Mouse (Mus musculus): ENCODE data around the gene Mxd3.
A peak's percentile ranks its signal among the peaks of the same experiment; 100 is the strongest.

Mxd3 gene

DNA sequence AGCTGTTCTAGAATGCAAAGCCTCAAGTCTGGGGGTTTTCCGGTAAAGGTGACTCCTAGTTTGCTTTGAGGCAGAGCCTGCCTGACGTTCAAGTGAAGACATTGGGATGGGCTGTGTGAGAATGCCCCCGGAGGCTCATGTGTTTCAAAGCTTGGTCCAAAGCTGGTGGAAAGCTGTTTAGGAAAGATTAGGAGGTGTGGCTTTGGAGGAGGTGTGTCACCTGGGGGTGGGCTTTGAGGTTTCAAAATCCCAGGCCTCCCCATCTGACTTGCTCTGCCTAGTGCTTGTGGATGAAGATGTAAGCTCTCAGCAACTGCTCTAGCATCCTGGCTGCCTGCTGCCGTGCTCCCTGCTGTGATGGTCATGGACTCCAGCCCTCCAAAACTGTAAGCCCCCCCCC lies 6.1 kb upstream of the Mxd3 start:
- no peak for DNase-seq (ENCODE audit: low read depth in 2 of 2, low spot score in 2 of 2)

DNA sequence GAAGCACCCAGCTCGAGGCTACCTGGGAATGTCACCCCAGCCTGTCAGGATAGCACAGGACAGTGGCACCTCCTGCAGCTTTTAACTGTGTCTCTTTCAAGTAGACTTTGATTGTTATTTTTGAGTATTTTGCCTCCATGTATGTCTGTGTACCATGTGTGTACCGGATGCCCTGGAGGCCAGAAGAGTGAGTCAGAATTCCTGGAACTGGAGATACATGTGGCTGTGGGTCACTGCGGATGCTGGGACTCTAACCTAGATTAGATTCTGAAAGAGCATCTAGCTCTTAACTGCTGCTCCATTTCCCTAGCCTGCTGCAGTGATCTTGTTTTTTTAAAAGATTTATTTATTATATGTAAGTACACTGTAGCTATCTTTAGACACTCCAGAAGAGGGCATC lies 2.7 kb upstream of the Mxd3 start:
- DNase-seq (ENCODE audit: low read depth in 2 of 2, low spot score in 2 of 2) = no peak

DNA sequence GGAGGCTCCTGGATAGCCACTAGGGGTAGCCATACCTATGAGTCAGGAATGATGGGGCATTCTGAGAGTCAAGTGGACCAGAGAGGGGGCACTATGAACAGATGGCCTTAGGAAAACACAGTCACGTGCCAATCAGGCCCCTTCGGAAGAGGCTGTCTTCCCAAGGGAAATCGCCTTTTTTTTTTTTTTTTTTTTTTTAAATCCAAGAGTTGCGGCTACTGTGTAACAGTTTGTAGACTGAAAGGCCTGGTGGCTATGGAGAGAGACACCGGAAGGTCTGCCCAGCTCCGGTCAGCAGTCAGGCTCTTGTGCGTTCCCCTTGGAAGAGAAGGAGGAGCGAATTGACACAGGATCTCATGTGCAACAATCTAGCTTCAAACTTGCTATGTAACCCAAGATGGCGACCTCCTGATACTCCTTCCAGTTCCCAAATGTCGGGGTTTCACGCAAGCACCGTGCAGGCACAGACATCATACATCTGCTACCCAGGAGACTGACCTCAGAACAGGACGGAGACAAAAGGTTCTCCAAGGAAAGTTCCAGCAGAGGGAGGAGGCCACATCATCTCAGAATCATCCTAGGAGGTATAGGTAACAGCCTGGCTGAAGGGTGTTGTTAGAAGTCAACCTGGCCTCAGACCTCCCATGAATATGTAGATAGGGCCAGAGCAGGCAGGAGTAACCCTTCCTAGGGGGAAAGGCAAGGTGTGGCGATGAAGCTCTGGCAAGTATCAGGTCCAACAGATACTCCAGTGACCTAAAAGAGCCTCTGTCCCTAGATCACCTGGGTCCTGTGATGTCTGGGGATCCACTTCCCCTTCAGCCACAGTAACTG lies 1.2 kb upstream of the Mxd3 start:
- no peak for DNase-seq (ENCODE audit: low read depth in 2 of 2, low spot score in 2 of 2)

DNA sequence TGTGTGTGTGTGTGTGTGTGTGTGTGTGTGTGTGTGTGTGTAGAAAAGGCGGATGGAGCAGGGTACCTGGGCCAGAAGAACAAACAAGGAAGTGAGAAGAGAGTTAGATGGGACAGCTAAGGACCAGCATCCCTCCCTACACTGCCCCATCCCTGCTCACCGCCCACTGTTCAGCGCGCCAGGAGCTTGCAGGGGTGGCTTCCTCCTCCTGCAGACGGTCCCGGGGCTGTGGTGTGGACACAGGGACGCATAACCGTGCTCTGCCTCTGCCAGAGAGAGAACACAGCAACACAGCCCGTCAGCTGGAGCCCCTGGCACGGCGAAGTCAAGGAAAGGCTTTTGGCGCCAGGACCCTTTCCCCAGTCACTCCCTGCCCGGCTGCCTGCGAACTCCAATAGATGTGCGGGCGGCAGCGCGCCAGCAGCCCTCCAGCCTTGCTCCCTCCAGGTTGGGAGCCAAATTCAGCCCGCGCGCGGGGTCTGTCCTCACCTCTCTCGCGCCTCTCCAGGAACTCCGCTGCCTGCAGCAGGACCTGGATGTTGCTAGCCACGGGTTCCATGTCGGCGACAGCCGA lies 427 bp downstream of the Mxd3 start:
- peak in 1 of 2 experiments; percentile 9 for DNase-seq (ENCODE audit: low read depth in 2 of 2, low spot score in 2 of 2)

DNA sequence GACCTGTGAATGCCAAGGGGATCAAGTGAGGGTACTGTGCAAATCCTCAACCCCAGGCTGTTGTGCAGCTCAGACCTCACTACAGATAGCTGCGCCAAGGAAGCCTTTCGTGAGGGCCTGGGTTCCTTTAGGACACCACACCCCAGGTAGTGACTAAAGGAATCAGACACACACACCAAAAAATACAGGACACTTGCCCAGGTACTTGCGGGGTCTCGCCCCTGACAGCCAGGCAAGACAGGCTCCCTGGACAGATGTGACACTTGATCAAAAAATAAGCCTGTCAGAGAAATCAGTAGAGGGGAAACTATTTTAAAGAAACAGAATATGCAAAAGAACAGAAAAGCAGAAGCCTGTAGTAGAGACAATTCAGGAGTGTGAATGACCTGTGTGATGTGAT lies 982 bp downstream of the Mxd3 start:
- DNase-seq (ENCODE audit: low read depth in 2 of 2, low spot score in 2 of 2) = no peak

DNA sequence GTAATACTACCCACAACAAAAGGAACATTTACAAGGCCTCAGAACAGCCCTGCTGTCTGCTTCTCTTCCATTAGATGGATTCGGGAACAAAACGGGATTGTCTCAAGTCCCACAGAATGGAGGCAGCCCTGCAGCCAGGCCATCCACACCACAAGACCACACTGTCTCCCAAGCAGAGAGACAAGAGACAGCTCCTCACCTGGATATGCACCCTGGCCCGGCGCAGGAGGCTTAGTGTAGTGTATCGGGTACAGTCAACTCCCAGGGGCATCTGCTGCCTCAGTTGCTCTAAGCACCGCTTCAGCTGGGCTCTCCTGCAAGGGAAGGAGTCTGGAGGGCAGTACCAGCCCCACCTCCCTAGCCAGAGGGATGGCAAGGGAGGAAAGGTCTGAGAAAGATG lies 1.5 kb downstream of the Mxd3 start:
- DNase-seq (ENCODE audit: low read depth in 2 of 2, low spot score in 2 of 2) = no peak

DNA sequence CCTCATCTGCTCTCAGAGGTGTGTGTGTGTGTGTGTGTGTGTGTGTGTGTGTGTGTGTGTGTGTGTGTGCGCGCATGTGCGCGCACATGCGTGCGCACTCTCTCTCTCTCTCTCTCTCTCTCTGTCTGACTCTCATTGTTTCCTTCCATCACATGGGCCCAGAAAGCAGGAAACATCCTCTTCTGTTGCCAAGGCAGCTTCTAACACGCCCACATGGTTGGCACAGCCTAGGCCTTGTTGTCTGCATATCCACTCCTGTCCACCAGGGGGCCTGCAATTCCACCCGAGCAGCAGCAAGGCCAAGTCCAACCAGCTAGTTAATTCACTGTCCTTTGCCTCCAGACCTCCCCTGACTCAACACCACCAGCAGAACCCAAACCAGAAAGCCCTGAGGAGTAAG lies 2.0 kb downstream of the Mxd3 start:
- peak; percentile 85 to 91 for DNase-seq (ENCODE audit: low read depth in 2 of 2, low spot score in 2 of 2)

DNA sequence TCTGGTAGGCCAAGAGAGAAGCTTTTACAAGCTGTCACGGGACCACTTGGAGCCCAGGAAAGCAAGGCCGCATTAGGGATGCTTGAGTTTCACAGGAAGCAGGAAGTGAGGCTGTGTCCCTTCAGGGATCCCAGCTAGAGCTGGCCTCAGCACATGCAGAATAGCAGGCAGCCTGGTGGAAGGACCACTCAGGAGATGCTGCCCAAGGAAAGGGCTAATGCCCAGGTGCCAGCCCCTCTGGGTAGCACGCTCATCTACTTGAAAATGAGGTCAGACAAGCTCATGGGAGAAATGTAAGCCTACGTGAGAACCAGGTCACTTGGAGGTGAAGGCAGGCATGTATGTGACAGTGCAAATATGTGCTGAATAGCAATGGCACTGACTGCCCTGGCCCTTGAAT lies 2.5 kb downstream of the Mxd3 start:
- no peak for DNase-seq (ENCODE audit: low read depth in 2 of 2, low spot score in 2 of 2)

DNA sequence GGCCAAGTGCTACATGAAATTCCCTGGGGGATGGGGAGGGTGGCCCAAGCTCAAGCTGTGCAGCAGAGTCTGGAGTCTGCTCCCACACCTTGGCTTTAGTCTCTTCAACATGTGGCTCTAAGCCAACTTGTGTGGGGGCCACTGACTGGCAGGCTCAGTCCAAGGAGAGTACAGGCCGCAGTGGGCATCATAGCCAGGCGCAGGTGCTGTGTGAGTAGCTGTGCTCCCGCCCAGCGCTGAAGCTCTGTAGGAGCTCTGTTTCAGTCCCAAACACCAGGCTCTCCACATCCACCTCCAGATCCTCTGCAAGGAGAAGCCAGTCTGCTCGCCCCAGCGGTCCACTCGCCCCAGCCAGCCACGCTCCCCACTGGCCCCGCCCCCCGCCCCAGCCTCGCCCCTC lies 4.0 kb downstream of the Mxd3 start:
- DNase-seq (ENCODE audit: low read depth in 2 of 2, low spot score in 2 of 2) = no peak

DNA sequence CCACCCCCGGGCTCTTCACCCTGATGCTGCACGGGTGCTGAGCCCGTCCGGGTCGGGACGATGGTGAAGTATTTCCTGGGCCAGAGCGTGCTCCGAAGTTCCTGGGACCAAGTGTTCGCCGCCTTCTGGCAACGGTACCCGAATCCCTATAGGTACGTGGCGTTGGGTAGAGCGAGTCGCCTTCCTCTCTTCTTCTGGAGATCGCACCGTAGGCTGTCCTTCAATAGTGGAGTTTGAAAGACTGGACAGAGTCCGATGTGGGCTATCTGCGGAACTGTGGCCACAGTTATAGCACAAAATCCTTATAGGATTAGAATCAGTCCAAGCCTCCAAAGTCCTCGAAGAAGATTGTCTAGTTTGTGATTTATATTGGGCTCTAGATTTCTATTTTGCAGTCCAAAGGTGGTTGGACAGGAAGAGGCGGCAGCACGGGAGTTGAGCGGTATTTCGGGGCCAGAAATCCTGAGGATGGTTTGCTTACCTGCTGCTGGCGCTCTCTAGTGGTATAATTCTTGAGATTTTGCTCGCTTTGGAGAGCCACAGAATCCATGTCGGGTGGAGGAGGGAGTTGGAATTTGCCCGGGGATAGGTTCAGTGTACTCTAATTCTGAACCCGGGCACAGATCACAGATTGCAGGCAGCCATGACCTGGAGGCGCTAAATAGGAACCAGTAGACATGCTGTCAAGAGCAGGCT lies 7.3 kb downstream of the Mxd3 start:
- peak in 1 of 2 experiments; percentile 36 for DNase-seq (ENCODE audit: low read depth in 2 of 2, low spot score in 2 of 2)

DNA sequence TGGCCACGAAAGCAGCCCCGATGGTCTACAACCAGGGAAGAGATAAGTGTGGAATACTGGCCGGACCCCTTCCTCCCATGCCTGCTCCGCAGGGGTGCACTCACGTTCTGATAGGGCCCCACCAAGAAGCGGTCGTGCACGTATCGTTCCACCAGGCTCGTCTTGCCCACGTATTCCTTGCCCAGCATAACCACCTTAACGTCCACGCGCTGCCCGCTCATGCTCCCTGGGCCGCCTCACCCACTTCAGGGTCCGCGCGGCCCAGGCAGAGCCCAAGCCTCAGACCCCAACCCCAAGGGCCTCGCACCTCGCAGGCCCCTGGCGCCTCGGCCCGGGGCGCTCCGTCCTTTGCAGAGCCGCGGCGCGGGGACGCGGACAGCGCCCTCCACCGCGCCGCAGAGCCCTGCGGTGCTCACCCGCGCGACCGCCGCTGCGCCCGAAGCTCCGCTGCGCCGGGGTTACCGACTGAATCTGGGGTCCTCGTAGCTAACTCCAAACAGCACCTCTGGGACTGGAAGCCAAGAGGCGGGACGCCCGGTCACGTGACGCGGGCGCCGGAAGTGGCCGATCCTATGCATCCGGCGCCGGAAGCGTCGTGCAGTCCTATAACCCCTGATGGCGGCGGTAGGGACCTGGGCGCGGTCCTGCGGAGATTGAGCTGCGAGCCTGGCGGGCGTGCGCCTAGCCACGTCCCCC lies 8.0 kb downstream of the Mxd3 start, which contains the start of gene Rab24:
Gene Rab24, minus strand, starts transcription at position 513 of the 696 bp plus-strand sequence.
- DNase-seq (ENCODE audit: low read depth in 2 of 2, low spot score in 2 of 2) = peak; percentile 76 to 83

DNA sequence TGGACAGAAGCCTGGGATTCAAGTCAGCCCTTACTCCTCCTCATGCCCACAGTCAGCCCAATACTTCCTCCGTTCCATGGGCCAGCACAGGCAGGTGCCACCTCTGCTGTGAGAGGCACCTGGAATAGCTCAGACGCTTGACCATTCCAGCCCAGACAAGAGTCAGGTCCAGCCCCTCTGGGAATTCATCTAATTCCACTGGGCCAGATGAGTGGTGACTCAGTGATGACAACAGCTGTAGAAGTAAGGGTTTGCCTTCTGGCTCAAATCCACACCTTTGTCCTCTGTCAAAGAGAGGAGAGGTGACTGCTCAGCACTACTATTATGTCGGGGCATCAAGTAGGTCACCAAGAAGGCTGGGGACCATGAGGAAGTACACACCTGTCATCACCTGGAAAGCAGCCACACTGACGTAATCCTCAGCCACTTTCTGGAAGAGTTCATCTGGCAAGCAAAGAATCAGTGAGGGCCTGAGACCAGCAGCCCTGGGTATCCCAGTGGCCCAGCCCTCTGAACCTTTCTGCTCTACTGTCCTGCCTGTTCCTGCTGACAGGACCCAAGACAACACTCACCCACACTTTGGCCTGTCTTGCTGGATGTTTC lies 9.6 kb downstream of the Mxd3 start, which contains the start of gene Prelid1:
Gene Prelid1, plus strand, starts transcription at position 570 of the 603 bp plus-strand sequence.
- no peak for DNase-seq (ENCODE audit: low read depth in 2 of 2, low spot score in 2 of 2)

DNA sequence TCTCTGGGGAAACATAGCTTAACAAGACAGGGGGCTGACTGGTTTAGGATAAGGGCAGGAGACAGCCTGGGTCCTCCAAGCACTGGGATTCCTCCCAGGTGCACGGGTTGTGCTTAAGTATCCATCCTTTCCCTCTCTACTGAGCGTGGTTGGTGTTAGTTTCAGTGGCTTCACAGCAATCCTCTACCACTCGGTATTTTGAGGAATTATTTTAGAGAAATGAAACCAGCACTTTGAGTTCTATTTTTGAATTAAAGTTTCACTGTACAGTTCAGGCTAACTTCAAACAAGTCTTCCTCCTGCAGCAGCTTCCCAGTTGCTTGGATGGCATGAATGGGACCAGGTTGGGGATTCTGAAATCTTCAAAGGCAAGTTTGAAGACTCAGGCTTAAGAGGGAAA lies 11.3 kb downstream of the Mxd3 start:
- no peak for DNase-seq (ENCODE audit: low read depth in 2 of 2, low spot score in 2 of 2)

DNA sequence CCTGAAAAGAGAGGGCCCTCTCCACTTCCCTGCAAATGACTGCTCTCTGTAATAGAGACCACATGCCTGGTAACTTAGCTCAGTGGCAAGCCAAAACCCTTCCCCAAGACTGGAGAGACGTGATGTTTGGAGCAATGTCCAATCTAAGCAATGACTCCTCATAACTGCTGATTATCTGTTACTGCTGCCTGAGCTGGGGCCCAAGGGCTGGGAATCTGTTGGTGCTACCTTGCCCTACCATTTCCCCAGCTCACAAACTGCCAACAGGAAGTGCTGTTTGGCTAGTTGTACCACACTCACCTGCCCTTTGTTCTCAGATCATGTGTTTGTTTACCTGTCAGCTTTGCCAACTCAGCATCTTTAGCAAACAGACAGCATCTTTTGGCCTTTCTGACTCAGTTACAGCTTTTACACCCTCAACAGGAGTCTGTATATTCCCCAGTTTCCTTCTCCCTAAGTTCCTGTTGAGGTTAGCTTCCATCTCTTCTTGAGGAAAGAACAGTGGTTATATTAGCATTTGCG lies 14.7 kb downstream of the Mxd3 start:
- DNase-seq (ENCODE audit: low read depth in 2 of 2, low spot score in 2 of 2) = no peak

DNA sequence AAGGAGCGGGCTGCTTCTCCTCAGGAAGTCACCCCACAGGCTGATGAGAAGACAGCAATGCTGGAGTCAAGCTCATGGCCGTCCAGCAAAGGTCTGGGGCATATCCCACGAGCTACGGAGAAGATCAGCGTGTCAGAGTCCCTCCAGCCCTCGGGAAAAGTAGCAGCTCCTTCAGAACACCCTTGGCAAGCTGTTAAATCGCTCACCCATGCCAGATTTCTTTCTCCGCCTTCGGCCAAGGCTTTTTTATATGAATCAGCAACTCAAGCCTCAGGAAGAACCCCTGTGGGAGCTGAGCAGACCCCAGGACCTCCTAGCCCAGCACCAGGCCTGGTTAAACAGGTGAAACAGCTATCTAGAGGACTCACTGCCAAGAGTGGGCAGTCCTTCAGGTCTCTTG lies 16.6 kb downstream of the Mxd3 start:
- DNase-seq (ENCODE audit: low read depth in 2 of 2, low spot score in 2 of 2) = no peak

DNA sequence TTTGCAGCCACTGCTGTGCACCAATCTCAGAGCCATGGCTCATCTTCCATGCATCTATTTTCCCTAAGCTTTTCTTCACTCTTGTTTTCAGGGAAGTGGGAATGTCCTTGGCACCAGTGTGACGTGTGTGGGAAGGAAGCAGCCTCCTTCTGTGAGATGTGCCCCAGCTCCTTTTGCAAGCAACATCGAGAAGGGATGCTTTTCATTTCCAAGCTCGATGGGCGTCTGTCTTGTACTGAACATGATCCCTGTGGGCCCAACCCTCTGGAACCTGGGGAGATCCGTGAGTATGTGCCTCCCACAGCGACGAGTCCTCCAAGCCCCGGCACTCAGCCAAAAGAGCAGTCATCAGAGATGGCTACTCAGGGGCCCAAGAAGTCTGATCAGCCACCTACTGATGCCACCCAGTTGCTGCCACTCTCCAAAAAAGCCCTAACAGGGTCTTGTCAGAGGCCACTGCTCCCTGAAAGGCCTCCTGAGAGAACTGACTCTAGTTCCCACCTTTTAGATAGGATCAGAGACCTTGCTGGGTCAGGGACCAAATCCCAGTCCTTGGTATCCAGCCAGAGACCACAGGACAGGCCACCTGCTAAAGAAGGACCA lies 17.5 kb downstream of the Mxd3 start:
- DNase-seq (ENCODE audit: low read depth in 2 of 2, low spot score in 2 of 2) = no peak

DNA sequence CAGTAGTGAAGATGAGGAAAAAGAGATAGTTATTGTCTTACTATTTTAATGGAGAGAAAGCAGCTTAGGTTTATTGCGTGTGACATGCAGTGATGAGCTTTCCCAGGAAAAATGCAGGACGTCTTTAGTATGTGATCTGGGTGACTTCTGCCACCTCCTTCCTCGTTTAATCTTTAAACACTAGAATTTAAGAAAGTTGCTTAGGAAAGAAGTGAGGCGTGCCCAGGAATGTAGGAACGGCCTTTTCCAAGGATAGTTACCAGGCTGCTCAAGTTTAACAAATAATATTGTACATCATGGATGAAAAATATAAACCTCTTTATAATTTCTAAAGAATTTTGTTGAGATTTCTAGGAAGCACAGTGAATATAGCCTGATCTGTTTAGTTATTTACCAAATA lies 28.7 kb downstream of the Mxd3 start:
- DNase-seq (ENCODE audit: low read depth in 2 of 2, low spot score in 2 of 2) = no peak

DNA sequence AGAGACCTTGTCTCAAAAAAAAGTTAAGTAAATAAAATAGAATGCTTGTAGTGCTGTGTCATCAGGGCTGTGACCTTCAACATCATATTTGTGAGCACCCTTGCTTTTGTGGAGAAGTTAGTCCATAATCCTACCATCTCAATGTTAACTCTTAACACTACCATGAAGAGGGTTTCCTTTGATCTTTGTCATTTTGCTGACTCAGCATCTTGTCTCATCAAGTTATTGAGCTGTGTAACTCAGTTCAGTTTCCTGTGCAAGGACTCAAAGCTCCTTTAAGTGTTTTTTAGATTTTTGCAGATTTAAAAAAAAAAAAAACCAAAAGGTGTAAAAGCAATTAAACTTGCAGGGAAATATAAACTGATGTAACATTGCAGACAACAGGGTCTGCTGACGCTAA lies 32.9 kb downstream of the Mxd3 start:
- no peak for DNase-seq (ENCODE audit: low read depth in 2 of 2, low spot score in 2 of 2)

DNA sequence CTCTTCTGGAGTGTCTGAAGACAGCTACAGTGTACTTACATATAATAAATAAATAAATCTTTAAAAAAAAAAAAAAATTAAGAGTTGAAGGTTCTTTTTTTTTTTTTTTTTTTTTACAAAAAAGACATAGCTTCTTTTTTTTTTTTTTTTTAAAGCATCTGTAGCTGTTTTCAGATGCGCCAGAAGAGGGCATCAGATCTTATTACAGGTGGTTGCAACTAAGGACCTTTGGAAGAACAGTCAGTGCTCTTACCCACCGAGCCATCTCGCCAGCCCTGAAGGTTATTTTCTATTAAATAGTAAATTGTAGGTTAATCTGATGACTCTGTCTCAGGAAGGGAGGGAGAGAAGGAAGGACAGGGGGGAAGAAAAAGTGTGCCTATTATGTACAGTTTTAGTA lies 40.8 kb downstream of the Mxd3 start:
- no peak for DNase-seq (ENCODE audit: low read depth in 2 of 2, low spot score in 2 of 2)

DNA sequence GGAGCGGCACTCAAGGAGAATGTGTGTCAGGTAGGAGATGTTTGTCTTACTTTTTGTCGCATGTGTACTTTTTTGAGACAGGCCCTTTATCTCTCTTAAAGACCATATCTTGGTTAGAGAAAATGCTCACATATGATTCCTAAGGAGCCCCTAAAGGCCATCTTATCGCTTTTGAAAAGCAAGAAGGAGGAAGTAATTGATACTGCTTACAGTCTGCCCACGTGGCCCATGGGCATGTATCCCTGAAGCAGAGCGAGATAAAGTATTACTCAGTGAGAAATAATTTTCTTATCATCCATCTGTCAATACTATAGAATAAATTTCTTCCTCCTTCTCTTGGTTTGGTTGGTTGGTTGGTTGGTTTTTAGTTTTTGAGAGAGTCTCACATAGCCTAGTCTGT lies 52.0 kb downstream of the Mxd3 start:
- DNase-seq (ENCODE audit: low read depth in 2 of 2, low spot score in 2 of 2) = no peak

DNA sequence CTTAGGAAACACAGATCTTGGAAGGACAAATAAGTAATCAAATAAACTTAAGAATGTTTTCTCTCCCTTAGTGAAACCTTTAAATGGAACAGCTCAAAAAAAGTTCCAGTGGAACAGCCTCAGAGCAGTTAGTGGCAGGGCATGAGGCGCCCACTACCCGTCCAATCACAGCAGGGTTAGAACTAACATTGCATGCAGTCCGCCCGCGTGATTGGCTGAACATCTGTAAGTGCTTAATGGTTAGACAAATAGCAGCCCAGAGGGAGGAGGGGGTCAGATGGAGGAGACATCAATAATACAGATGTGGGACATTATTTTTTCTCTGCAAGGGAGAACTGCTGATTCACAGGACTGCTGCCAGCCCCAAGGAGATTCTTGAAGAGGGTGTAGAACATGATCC lies 52.4 kb downstream of the Mxd3 start:
- DNase-seq (ENCODE audit: low read depth in 2 of 2, low spot score in 2 of 2) = no peak

All from CD8-positive naive resting alpha-beta T cell, adult 2 months (primary cell).